Mouse (Mus musculus) T-helper 17 cell (primary cell): ENCODE measurements around the gene Kcnip1.

Source experiments
- in situ Hi-C, 2 experiments: fragments of 300-600 bp; cut with MboI, MseI; formaldehyde crosslinking; loops; 1 replicate in 1 of 2; 2 replicates in 1 of 2; pipeline ENCODE4 v1.15.1; 2025; ENCODE audit warnings: high pct_unique_total_duplicates in 2 of 2

The Kcnip1 gene

DNA sequence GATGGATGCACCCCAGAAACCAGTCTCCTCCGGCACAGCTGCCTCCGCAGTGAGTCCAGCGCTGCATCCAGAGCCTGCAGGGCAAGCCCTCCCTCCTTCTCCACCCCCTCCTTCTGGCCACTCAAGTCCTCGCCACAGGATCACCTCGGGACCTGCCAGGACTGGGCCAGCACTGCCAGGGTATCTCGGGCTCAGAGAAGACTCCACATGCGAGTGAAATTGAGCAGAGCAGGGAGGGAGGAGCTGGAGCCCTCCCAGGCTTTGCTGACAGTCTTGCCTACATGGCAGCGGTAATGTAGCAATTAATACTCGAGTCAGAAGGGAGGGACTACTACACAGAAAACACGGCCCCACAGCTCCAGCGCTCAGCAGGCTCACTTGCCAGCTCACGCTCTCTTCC, at the start of gene Kcnip1:
Gene Kcnip1 (minus strand): TSS at position 215 of the 400 bp plus-strand sequence.
- in situ Hi-C loops, result loop anchor here in 1 of 2 experiments (25.0 kb wide), 1 partner anchor 719 kb away; no protein-coding TSS in a partner anchor

- in situ Hi-C loops, result loop anchor here (5.0 to 25.0 kb wide), 3 partner anchors 33 to 1328 kb away; no protein-coding TSS in a partner anchor
Observed at GRCm38 (mm10) chr11:34040061-34040460, 47.1 kb upstream of the Kcnip1 start.

GRCm38 (mm10) chr11:34035909-34036658, 43.1 kb upstream of the Kcnip1 start:
- in situ Hi-C loops, result loop anchor here (10.0 to 25.0 kb wide), 3 partner anchors 649 to 1324 kb away; no protein-coding TSS in a partner anchor

DNA sequence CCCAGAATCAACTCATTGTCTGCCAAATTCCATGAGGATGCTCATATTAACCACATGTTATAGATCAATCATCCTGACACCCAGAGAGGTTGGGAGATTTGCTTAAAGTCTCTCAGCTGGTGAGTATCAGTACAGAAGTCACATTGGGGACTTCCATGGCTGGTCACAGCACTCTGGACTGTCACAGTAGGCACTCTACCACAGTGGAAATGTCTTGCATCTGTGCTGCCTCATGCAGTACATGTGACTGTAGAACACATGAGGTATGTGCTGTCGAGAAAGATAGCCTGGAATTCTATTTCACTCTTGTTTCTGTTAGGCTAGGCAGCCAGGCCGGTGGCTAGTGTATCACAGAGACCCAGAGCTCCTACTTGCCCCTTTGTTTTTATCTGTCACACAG, 41.8 kb upstream of the Kcnip1 start:
- in situ Hi-C loops, result loop anchor here (5.0 to 25.0 kb wide), 4 partner anchors 650 to 1322 kb away; partner anchors contain the start of gene Dock2 (in 1 of the 2)

- in situ Hi-C loops, result loop anchor here (5.0 to 25.0 kb wide), 4 partner anchors 651 to 1322 kb away; partner anchors contain the start of gene Dock2 (in 1 of the 2)
Observed at GRCm38 (mm10) chr11:34034008-34034505, 41.1 kb upstream of the Kcnip1 start.

DNA sequence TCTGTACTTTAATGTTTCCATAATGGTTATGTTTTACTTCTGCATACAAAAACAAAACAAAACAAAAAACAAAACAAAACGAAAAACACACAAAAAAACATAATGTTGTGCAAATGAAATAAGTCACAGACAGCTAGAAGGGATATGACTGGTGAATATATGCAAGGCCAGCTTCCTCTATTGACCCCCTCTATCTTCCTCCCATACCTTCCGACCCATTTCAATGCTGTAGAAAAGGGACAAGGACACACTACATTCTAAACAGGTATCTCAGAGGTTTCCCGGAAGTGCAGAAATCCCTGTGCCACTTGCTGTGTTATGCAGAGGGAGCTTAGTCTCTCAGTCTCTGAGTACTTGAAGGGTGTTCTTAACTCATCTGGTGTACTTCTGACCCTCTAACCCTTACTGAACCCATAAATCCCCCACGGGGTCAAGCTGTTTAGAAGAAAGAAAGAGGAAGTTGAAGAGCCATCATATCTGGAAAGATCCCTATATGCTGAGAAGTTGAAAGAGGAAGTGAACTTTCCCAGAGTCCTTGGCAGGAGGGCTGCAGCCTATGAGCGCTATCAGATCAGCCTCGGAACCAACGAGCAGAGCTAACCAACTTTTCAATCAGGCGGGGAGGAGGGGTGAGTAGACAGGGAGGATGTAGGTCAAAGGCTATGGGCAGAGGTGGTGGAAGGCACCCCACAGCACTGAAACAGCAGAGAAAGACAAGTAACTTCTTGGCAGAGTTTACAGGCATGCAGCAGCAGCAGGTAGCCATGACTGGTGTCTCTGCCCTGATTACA, 38.3 kb upstream of the Kcnip1 start:
- in situ Hi-C loops, result loop anchor here (5.0 to 25.0 kb wide), 4 partner anchors 654 to 1319 kb away; partner anchors contain the start of gene Dock2 (in 1 of the 2)

DNA sequence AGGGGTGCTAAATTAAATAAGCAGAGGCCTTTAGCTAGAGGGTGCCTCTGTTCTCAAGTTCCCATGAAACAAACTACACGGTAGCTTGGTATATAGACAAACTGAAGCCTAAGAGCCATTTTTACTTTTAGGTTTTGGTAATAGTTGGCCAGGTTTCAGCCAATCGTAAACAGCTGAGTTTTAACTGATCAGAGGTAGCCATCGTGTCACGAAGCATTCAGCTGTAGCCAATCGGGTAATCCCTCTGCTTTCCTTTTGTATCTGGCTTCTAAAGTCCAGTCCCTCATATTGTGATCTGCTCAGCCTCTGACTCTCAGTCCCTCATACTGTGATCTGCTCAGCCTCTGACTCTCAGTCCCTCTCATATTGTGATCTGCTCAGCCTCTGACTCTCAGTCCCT, 36.7 kb upstream of the Kcnip1 start:
- in situ Hi-C loops, result loop anchor here (5.0 to 25.0 kb wide), 4 partner anchors 655 to 1317 kb away; partner anchors contain the start of gene Dock2 (in 1 of the 2)

DNA sequence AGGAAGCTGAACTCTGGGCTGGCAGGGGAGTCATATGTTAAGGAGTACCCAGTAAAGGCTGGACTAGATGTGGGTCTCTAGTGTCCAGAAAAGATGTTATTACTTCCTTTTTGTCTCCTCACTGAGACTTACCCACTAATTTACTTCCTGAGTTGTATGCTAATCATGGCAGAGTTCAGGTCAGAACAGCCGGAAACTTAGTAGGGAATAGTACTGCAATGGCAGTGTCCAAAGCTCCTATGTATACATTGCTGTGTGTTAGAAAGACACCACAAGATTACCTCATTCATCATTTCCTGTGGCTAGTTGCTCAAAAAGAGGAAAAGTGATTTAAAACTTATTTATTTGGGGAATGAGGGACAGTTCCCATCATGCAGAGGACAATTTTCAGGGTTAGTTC, 32.1 kb upstream of the Kcnip1 start:
- in situ Hi-C loops, result loop anchor here in 1 of 2 experiments (25.0 kb wide), 2 partner anchors 737 to 1313 kb away; no protein-coding TSS in a partner anchor

DNA sequence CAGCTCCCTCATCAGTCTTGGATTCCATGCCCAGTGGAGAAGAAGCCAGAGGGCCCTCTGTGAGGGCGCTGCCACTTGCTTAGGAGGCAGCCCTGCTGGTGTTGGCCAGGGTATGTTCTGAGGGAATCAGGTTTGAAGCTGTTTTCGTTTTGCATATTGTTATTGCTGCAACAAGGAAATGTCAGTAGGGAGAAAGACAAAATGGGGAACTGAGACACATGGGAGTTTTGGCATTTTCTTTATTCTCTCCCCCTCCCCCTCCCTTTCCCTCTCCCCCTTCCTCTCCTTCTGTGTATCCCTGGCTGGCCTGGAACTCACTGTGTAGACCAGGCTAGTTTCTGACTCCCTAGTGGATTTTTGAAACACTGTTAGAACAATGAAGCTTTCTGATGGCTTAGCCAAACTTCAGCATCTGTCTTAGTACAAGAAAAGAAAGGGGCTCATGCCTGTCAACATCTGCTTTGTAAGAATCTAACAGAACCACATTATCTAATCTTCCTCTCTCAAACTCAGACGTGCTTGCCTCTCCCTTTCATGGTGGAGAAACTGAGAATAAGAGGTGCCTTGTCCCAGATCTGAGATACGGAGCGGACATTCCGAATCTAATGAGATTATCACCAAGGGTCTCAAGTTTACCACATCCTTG, 19.2 kb upstream of the Kcnip1 start:
- in situ Hi-C loops, result no loop called here

GRCm38 (mm10) chr11:34010859-34011172, 17.9 kb upstream of the Kcnip1 start:
- in situ Hi-C loops, result no loop called here

GRCm38 (mm10) chr11:34010133-34010858, 17.3 kb upstream of the Kcnip1 start:
- in situ Hi-C loops, result no loop called here

DNA sequence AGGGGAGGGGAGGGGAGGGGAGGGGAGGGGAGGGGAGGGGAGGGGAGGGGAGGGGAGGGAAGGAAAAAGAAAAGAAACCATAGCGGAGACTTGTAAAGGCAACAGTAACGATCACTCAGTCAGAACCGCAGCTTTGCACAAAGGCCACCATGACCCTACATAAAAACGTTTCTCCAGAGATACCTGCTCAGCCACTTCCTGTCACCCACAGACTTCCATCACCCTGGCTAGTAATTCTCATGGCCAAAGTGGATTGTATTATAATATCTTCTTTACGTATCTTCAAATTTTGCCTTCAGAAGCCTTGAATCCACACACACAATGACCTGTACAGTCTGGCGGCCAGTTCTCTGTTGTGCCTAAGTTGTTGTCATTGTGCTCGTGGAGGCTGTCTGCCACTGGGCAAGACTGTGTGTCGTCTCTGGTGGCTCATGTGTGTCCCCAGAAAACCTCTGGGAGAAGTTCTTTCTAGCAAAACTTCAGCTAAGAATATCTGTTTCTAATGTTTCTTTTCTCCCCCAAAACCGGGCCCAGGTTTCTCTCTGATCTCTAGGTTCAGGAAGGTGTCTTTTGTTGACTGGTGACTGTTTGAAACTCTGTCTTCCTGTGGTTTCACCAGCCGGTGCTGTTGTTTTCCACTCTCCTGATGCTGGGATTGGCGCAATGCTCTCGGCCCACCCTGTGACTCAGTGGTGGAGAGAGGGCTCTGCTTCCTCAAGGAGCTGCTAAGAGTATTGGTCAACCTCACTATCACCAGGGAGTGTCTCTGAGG, 16.6 kb upstream of the Kcnip1 start:
- in situ Hi-C loops, result loop anchor here (5.0 kb wide), 4 partner anchors 33 to 77 kb away; partner anchors contain the start of gene Lcp2 (in 1 of the 2)

DNA sequence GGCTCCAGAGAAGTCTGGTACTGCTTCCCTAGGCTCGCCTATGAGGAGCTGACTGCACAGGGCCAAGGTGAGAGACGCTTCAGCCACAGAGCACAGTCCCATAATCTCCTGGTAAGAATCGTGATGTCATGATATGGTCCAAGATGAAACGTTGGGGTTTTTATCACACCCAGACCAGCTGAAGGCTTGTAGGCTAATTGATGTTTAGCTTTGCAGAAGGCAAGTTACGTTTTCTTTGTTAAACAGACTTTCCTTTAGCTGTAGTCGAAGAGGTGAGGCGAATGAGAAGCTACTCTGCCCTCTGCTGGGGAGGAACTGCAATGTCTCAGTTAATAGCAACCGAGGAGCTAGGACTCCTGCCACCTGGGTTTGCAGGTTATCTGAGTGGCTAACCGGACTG, 15.8 kb upstream of the Kcnip1 start:
- in situ Hi-C loops, result loop anchor here (5.0 kb wide), 4 partner anchors 34 to 76 kb away; partner anchors contain the start of gene Lcp2 (in 1 of the 2)

DNA sequence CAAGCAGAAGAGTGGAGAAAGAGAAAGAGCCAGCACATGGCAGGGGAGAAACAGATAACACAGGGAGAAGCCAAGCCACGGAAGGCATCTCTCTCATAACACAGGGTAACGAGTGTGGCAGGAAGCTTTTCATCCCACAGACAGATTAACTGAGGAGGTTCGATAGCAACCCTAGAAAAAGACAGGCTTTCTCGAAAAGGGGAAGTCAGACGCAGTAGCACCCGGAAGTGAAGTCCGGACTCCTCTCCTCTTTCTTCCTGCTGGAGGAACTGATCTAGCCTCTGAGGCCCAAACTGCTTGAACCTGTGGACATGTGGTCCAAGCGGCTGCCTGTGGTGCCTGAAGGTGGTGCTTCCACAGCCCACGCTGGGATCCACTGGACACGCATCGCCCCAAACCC, 15.3 kb upstream of the Kcnip1 start:
- in situ Hi-C loops, result loop anchor here (5.0 kb wide), 4 partner anchors 34 to 76 kb away; partner anchors contain the start of gene Lcp2 (in 1 of the 2)

DNA sequence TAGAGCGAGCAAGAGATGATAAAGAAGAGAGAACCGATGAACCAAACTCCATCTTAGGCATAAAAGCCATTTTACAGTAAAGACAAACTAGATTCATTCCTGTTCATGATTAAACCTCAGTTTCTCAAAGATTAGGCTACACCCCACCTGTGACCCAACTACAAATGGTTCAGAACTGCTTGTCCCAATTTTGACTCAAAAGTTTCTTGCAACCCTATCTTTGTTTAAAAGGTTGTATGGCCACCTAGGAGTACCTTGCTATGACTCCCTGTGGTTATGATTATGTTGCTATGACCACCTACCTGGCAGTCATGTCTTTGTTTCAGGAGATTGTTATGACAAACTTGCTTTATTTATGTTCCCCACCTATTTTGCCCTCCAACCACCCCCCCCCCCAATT, 14.7 kb upstream of the Kcnip1 start:
- in situ Hi-C loops, result loop anchor here (5.0 kb wide), 4 partner anchors 35 to 75 kb away; partner anchors contain the start of gene Lcp2 (in 1 of the 2)

DNA sequence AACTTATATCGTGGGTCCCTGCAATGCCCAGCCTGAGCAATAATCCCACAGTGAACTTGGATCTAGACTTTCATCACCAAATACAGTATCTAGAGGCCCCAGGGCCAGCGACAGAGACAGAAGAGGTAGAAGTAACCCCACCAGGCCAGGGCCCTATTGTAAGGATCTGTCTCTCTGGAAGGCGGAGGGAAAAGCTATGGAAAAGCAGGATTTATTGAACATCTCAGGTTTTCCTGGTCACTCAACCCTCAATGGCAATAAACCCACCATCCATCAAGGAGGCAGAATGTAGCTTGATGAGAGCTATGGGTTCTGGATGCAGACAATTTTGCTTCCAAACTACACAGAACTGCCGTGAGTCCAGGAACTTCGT, 9.6 kb upstream of the Kcnip1 start:
- in situ Hi-C loops, result loop anchor here in 1 of 2 experiments (5.0 kb wide), 1 partner anchor 70 kb away; no protein-coding TSS in a partner anchor

- in situ Hi-C loops, result loop anchor here in 1 of 2 experiments (5.0 kb wide), 1 partner anchor 70 kb away; no protein-coding TSS in a partner anchor
Observed at GRCm38 (mm10) chr11:34001938-34002592, 9.1 kb upstream of the Kcnip1 start.

- in situ Hi-C loops, result loop anchor here in 1 of 2 experiments (5.0 kb wide), 1 partner anchor 72 kb away; no protein-coding TSS in a partner anchor
Observed at GRCm38 (mm10) chr11:34000416-34000815, 7.5 kb upstream of the Kcnip1 start.

GRCm38 (mm10) chr11:33998244-33998643, 5.3 kb upstream of the Kcnip1 start:
- in situ Hi-C loops, result loop anchor here in 1 of 2 experiments (25.0 kb wide), 1 partner anchor 714 kb away; no protein-coding TSS in a partner anchor
